Mouse (Mus musculus) adrenal gland, adult 2 months (tissue): Measurements from ENCODE around the gene Gas2l3. TPM values are rescaled to one million over a fixed set of nuclear protein-coding genes. Genes with fewer than 3 reads are reported as not detected.

Experiments
- DNase-seq: peaks from one replicate; pipeline ENCODE4 v3.0.0; 2021
- polyA plus RNA-seq: library from polyadenylated mRNA; depleted of rRNA; stranded (reverse); fragments of >200 nt; gene quantifications from 2 replicates; pipeline ENCODE4 v1.2.3, GENCODE M21; 2012
- total RNA-seq, 2 experiments: library from RNA; stranded (reverse); gene quantifications; 2 replicates each; pipeline ENCODE4 v1.2.3; 2021

Gene Gas2l3
- total and polyA plus RNA-seq, 3 experiments, result 0.38 to 8.1 (median 2.3) TPM

DNA sequence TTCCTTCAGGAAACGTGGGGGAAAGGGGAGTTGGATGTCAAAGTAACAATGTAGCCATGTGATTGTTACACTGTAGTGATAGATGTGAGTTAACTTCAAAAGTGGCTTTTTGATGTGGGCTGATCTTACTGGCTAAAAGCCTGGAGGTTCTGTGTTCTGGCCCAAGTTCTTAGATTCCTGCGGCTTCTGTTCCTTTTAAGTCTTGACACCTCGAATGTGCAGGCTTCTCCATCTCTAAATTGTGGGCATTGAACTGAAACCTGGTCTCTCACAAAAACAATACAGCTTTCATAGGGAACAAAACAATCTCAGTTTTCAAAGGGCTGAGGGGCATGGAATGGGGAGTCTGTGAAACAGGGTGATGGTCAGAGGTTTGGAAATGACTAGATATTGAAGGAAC is 614 bp upstream of the Gas2l3 start:
- DNase-seq, result no peak

GRCm38 (mm10) chr10:89443115-89443622 is 598 bp downstream of the Gas2l3 start:
- no peak for DNase-seq

GRCm38 (mm10) chr10:89442640-89443039 is 1.1 kb downstream of the Gas2l3 start:
- DNase-seq, result peak; percentile 22

DNA sequence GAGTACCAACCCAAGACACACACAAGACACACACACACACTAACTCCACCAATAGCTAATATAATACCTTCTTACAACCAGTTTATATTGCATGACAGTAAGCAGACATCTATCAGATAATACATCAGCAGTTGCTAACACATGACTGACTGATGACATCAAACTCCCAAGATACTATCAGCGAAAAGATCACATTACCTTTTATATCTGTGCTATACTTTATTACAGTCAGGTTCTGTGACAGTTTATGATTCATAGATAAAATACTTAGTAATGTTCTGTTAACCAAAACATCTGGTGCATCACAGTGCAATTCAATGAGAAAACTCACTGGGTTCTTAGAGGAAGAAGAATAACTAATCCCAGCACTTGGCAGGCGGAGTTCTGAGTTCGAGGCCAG is 1.8 kb downstream of the Gas2l3 start:
- DNase-seq, result no peak

DNA sequence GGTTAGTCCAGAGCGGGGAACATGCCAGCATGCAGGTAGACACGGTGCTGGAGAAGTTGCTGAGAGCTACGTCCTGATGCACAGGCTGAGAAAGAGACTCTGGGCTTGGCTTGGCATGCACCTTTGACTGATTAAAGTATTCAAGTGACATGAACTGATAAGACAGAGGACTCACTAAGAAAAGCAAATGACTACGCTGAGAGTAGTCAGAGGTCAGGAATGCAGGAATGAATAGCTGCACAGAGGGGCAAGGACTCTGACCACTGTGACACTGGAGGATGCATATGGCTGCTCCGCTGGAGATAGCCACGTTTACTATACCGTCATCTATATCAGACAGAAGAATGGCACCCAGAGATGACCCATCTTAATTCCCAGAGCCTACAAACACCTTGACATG is 4.4 kb downstream of the Gas2l3 start:
- peak; percentile 58 for DNase-seq

DNA sequence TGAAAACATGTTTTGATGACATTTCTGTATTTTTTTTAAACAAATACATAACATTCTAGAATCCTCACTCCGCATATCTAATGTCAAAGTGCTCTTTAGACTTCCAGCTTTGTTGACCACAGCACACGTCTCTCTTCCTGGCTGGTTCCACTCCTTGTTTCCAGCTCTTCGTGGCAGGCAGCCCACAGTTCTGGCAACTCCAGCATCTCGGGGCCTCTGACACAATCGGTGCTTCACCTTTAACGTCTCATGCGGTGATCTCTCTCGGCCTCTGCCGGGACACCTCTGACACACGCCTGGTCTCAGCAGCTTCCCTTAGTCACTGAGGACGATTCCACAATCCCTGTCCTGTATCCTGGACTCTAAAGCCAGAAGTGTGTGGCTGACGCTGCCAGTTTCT is 5.8 kb downstream of the Gas2l3 start:
- peak; percentile 18 for DNase-seq

- no peak for DNase-seq
Observed at GRCm38 (mm10) chr10:89437472-89437871, 6.3 kb downstream of the Gas2l3 start.

GRCm38 (mm10) chr10:89435920-89436319 is 7.8 kb downstream of the Gas2l3 start:
- DNase-seq, result no peak

DNA sequence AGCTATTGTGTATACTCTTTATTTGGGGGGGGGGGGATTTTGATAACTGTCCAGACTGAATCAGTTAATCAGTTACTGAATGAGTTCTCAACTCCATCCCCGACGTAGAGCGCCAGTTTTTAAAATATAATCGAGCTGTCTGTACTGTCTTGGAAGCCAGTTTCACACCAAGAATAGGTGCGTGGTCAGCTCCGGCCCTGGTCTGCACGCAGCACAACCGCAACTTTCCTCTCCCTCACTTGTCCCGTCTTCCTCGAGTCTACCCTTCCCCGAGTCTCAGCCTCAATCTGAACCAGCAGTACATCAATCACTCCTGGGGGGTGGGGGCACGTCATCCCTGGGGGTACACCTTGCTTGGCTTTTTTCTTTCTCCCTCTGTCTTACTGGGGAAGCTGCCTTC is 8.4 kb downstream of the Gas2l3 start:
- DNase-seq, result no peak

DNA sequence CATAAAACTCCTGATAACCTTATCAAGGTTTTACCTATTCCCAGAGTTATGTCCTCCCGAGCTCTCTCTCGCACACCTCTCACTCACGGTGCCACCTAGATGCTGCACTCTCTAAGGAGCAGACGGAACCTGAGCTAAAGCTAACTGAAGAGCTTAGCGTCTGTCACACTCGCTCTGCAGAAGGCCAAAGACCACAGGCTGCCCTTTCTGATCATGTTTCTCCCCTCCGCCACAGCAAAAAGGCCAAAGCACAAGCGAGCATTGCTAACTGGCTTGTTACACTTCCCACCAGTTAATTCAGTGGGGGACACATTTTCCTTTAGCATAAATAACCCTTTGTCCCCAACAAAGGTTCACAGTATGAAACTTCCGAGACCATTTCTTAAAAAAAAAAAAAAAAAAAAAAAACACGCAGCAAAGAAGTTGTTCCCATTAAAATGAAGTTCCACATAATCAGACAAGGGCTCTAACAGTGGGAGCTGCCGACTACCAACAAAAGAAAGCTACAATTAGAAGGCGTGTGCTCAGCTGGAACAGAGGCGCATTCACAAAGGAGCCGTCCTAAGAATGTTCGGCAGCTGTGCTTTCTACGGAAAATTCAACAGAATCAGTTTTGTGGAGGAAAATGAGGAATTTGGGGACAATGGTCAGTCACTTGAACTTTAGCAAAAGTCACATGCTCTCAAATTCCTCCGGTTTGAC is 9.1 kb downstream of the Gas2l3 start:
- DNase-seq, result no peak

DNA sequence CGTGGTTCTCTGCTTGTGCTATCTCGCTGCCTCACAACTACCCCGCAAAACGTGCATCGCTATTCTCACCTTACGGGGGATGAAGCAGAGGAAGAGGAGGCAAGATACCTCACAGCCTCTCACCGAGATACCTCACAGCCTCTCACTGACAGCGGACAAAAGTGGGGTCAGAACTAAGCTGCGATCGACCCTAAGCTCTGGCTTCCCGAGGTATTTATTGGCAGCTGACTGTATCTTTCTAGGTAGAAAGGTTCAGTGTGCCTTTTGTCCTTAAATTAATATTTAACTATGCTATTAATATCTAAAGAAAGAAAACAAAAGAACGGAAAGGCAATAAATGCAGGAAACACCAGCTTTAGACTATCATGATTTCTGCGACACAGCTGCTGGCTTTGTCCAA is 11.0 kb downstream of the Gas2l3 start:
- DNase-seq, result no peak

GRCm38 (mm10) chr10:89430751-89431150 is 13.0 kb downstream of the Gas2l3 start:
- DNase-seq, result no peak

DNA sequence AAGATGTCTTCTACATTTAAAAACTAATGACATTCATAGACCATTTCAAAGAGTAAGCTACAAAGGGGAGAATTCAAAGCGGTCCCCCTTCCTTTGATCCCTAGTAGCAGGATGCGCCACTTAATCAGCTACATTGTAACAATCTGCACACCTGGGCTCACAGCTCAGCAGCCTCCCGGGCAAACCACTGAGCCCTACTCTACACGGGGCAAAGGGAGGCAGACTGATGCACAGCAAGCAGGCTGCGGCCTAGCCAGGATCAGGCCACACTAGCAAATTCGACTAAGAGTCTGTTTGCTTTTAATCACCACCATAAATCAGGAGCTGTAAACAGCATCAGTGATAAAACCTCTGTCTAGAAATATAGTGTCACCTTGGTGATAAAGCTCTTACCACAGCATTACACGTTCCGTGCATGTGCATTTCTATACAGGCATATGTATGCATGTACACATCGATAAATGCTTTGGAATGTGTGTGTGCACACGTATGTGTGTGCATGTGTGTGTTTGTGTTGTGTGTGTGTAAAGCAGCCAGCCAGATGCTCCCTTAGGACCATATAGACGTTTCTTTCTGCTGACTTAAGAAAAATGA is 18.9 kb downstream of the Gas2l3 start:
- DNase-seq, result no peak

DNA sequence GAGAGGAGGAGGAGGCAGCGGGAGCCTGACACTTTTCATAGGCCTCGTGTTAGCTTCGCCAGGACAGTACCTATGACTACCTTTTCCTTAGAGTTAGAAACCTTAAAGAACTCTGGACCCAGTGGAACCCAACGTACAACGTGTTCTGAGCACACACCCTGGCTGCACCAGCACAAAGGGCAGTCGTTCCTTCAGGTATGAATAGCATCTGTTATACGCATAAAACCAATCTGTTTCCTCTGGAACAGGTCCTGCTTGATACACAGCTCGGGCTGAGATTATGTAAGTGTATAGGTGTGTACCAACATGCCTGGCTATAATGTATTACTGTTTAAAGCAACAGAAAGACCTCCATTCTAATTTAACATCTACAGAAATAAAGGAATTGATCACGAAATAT is 19.6 kb downstream of the Gas2l3 start:
- DNase-seq, result no peak

GRCm38 (mm10) chr10:89423164-89423778 is 20.5 kb downstream of the Gas2l3 start:
- no peak for DNase-seq

GRCm38 (mm10) chr10:89422504-89423158 is 21.1 kb downstream of the Gas2l3 start:
- DNase-seq, result no peak

DNA sequence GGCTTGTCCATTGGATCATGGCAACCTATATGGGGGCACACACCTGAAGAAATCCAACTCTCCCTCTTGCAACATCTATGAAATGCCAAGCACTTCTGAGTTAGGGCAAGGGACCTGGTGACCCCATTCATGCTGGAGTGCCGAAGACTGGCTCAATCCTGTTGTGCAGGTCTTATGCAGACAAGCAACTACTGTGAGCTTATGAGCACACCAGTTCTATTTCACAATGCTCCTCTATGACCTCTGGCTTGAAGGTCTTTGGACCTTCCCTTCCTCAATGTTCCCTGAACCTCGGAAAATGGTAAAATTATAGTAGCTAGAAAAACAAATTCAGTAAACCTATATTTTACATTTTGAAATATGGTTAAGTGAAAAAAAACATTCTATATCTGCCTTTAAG is 25.8 kb downstream of the Gas2l3 start:
- DNase-seq, result no peak

DNA sequence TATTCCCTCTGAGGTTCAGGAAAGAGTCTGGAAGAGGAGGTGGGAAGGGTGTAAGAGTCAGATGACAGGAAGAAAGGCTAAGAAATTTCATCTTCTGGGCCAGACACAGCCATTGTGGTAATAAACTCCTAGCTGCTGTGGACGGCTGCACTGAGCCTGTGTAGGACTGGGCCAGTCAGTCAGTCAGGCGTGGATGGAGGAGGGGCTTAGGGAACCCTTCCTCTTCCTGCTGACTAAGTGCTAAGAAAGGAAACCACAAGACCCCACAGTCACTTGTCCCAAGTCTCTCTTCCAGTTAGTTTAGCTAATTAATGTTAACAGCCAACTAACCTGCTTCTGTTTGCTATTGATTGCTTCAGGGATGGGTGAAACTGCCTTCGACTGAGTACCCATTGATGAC is 28.3 kb downstream of the Gas2l3 start:
- no peak for DNase-seq

DNA sequence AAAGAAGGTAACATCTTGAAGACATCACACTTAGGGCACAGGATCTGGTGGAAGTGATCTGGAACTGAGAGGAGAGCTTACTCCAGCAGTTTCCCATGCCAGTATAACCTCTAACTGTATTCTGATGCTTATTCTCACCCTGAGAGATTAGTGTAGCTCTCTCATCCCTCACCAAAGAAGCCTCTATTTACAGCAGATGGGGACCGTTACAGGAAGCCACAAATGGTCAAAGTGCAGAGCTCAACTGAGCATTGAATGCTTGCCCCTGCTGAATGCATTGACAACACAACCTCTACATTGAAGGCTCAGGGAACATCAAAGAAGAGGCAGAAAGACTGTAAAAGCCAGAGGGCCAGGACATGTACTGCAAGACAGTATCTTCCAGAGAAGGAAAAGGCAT is 36.2 kb downstream of the Gas2l3 start:
- DNase-seq, result no peak

DNA sequence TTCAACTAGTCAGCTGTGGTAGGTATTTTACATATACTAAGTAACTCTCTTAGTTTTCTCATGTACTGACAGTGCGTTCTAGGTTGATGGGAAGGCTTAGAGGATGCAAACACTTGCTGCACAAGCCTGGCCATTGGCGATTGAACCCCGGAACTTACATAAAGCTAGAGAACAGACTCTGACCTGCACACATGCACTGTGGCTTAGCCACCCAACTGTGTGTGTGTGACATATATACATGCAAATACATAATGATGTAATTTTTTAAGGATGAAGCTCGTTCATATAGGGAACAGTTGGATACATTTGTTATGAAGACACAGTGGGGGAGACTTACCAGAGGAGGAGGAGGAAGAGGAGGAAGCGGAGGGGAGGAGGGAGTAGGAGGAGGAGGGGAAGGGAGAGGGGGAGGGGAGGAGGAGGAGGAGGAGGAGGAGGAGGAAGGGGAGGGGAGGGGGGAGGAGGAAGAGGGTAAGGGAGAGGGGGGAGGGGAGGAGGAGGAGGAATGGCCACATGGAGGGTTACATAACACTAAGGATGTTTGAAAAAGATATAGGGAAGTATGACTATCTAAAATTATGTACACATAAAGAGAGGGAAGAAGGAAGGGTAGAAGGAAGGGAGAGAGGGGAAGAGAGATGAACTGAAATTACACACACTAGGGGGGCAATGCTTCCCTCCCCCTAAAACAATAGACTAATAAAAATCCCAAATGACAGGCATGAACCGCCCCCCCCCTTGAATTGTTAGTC is 36.9 kb downstream of the Gas2l3 start:
- DNase-seq, result no peak

DNA sequence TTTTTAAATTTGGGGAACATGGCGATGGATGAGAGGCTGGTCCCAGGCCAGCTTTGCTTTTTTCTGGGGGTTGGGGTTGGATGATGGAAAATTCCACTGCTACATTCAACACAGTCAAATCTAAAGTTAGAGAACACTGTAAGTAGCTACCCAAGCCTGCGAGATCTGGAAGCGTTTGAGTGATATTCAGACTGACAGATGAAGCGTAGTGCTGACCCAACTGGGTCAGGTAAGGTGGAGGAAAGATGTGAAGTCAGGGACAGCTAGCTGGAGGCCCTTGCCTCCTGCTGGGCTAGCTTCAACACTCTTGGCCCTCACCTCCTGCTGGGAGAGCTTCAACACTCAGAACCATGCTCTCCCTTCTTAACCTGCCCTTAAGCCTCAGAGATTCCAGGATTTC is 38.8 kb downstream of the Gas2l3 start:
- DNase-seq, result no peak

DNA sequence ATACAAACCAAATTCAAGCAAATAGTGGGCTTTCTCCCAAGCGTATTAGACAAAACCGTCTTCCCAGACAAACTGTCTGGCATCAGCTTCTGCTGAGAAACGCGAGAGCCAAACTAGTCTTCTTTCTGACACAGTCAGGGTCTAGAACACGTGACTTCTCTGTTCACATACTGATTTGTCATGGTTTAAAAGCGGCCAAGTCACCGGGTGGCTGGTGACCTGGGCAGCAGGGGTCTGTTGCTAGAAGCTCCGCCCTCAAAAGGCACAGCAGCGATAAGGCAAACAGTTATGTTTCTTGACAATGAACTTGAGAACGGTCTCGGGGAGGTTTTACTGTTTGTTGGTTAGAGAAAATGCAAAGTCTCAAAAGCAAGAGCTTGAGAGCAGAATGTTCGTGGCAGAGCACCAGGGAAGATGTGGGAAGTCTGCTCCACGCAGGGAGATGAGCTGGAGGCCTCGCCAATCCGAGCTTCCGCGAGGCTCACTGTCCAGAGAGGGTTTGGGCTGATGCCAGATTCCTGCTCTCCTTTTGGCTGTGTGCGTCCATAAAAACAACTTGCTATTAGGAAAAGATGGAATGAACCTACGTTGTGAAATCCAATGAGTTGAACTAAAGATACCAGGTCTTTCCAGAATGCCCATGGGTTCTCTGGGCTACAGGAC is 43.0 kb downstream of the Gas2l3 start:
- DNase-seq, result peak; percentile 39
